ENCODE assay signal across 25 mouse cellular contexts in the genomic region with DNA sequence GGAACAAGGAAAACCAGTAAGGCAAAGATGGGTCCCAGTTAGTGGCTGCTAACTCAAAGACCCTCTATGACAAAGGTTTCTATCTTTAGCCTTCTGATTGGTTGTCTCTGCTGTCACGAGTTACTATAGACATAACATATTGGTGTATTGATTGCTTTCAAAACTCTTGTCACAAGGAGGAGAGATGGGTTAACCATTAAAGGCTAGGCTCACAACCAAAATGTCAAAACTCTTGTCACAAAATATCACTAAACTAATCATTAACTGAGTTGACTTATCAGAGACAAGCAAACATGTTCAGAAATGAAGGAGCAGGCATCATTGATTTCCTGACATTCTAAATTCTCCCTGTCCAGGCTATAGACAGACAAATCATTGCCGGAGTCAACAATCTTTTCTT.
DNase-seq lines count a peak whose midpoint lies in the region; ATAC-seq and TF ChIP-seq lines count a peak whose summit lies in the region.
"Had no signal": no experiment of that assay in that cellular context is flagged by ENCODE, and none has a peak within 500 bp of the region (broad histone marks: within the 10 kb centered on the region; RNA-seq: fewer than 3 reads in every experiment).

No protein-coding gene starts in this region.

- no peaks in the 10 kb centered on the region for H3K27me3 ChIP-seq in heart, embryonic 11.5 days (ENCODE audit: control insufficient read depth, insufficient read depth, low read length)
- no peaks in the 10 kb centered on the region for H3K27me3 ChIP-seq in heart, adult 2 months (ENCODE audit: control insufficient read depth, insufficient read depth, low read length)
- H3K27me3 ChIP-seq in heart, embryonic 15.5 days: no peaks in the 10 kb centered on the region
- H3K27me3 ChIP-seq in heart, embryonic 10.5 days (ENCODE audit: insufficient read depth, poor library complexity, severe bottlenecking): no peaks in the 10 kb centered on the region
- H3K27me3 ChIP-seq in liver, adult 2 months (ENCODE audit: control insufficient read depth, insufficient read depth, low read length): no peaks in the 10 kb centered on the region
- H3K27me3 ChIP-seq: CH12.LX; forebrain, embryonic 13.5 days; hindbrain, embryonic 13.5 days; intestine, embryonic 15.5 days; Patski had no signal

- H3K27ac ChIP-seq in heart, embryonic 11.5 days (ENCODE audit: low read depth, low read length): peak overlapping the region; percentile 50; the same call in 1 of the 2 replicates
- no peak overlapping the region for H3K27ac ChIP-seq in heart, adult 2 months
- peak overlapping the region; percentile 55 for H3K27ac ChIP-seq in heart, embryonic 15.5 days
- no peak overlapping the region for H3K27ac ChIP-seq in heart, embryonic 10.5 days
- peak overlapping the region; percentile 83 for H3K27ac ChIP-seq in liver, adult 2 months (replicated peaks; ENCODE audit: insufficient read depth, low read depth, low read length)
- H3K27ac ChIP-seq: forebrain, embryonic 10.5 days; forebrain, embryonic 13.5 days; hindbrain, embryonic 10.5 days; hindbrain, embryonic 13.5 days; intestine, embryonic 15.5 days had no signal

- no peak for TF ChIP-seq EP300 in heart, adult 2 months (IDR thresholded peaks at IDR 0.05; ENCODE audit: insufficient read depth, low read depth, low read length)

- peaks cover 45% of the 10 kb centered on the region for H3K4me1 ChIP-seq in heart, embryonic 11.5 days (ENCODE audit: control insufficient read depth, insufficient read depth, low read length)
- peaks cover 8% of the 10 kb centered on the region for H3K4me1 ChIP-seq in heart, adult 2 months (ENCODE audit: control insufficient read depth, insufficient read depth, low read length)
- peaks cover 67% of the 10 kb centered on the region for H3K4me1 ChIP-seq in heart, embryonic 15.5 days (replicated peaks)
- H3K4me1 ChIP-seq in heart, embryonic 10.5 days: peaks cover 53% of the 10 kb centered on the region
- peaks cover 19% of the 10 kb centered on the region for H3K4me1 ChIP-seq in liver, adult 2 months (ENCODE audit: control insufficient read depth, insufficient read depth, low read length)
- H3K4me1 ChIP-seq: forebrain, embryonic 10.5 days; forebrain, embryonic 13.5 days; hindbrain, embryonic 13.5 days had no signal

- ATAC-seq in heart, embryonic 11.5 days (replicated peaks; ENCODE audit: insufficient number of reproducible peaks, low FRiP score, low TSS enrichment): no peak
- ATAC-seq in heart, embryonic 15.5 days (replicated peaks; ENCODE audit: insufficient number of reproducible peaks, insufficient read depth, low FRiP score, low read depth): no peak
- ATAC-seq: forebrain, embryonic 13.5 days; forebrain, embryonic 16.5 days; hindbrain, embryonic 16.5 days; intestine, embryonic 15.5 days; Patski had no signal

- TF ChIP-seq POLR2A in heart, adult 2 months (IDR thresholded peaks at IDR 0.05; ENCODE audit: insufficient read depth, low read depth, low read length): no peak
- TF ChIP-seq POLR2A in liver, adult 2 months (IDR thresholded peaks at IDR 0.05; ENCODE audit: extremely low read depth, insufficient read depth, low read length): no peak

- WGBS in heart, embryonic 11.5 days (ENCODE audit: insufficient replicate concordance): 65% methylated on average over 2 of the region's 2 CpGs
- WGBS in heart, adult 2 months: 84% methylated on average over 2 of the region's 2 CpGs
- 75% methylated on average over 2 of the region's 2 CpGs for WGBS in heart, embryonic 15.5 days
- 63% methylated on average over 2 of the region's 2 CpGs for WGBS in heart, embryonic 10.5 days
- WGBS in liver, adult 2 months: 17% methylated on average over 2 of the region's 2 CpGs

- TF ChIP-seq CTCF in heart, adult 2 months (IDR thresholded peaks at IDR 0.05): no peak
- no peak for TF ChIP-seq CTCF in liver, adult 2 months (IDR thresholded peaks at IDR 0.05; ENCODE audit: low read depth, low read length)

- no peaks in the 10 kb centered on the region for H3K36me3 ChIP-seq in heart, embryonic 11.5 days (ENCODE audit: control insufficient read depth, insufficient read depth, low read length)
- peaks cover 9% of the 10 kb centered on the region for H3K36me3 ChIP-seq in heart, adult 2 months (ENCODE audit: control insufficient read depth, insufficient read depth, low read length)
- no peaks in the 10 kb centered on the region for H3K36me3 ChIP-seq in heart, embryonic 15.5 days
- no peaks in the 10 kb centered on the region for H3K36me3 ChIP-seq in heart, embryonic 10.5 days
- no peaks in the 10 kb centered on the region for H3K36me3 ChIP-seq in liver, adult 2 months (ENCODE audit: control insufficient read depth, insufficient read depth, low read length)
- H3K36me3 ChIP-seq: forebrain, embryonic 10.5 days; G1E; hindbrain, embryonic 10.5 days; hindbrain, embryonic 13.5 days; intestine, embryonic 15.5 days had no signal

- H3K9me3 ChIP-seq in heart, embryonic 11.5 days (replicated peaks; ENCODE audit: control insufficient read depth, low read length): no peaks in the 10 kb centered on the region
- no peaks in the 10 kb centered on the region for H3K9me3 ChIP-seq in heart, embryonic 15.5 days (replicated peaks)
- no peaks in the 10 kb centered on the region for H3K9me3 ChIP-seq in heart, embryonic 10.5 days
- H3K9me3 ChIP-seq: forebrain, embryonic 10.5 days; forebrain, embryonic 13.5 days; hindbrain, embryonic 10.5 days; hindbrain, embryonic 13.5 days; intestine, embryonic 15.5 days had no signal

- H3K79me2 ChIP-seq in heart, adult 2 months (replicated peaks; ENCODE audit: control insufficient read depth, insufficient read depth, low read length): no peaks in the 10 kb centered on the region
- H3K79me2 ChIP-seq in liver, adult 2 months (ENCODE audit: control insufficient read depth, insufficient read depth, low read length): peaks cover 5% of the 10 kb centered on the region; the same call in 1 of the 2 replicates

- intact Hi-C loops in heart, adult 2 months (cut with DNase I): no loop called here

- no peak overlapping the region for H3K4me3 ChIP-seq in heart, embryonic 11.5 days (ENCODE audit: low read depth, low read length)
- H3K4me3 ChIP-seq in heart, adult 2 months: no peak overlapping the region
- H3K4me3 ChIP-seq in heart, embryonic 15.5 days: no peak overlapping the region
- no peak overlapping the region for H3K4me3 ChIP-seq in heart, embryonic 10.5 days
- H3K4me3 ChIP-seq in liver, adult 2 months (ENCODE audit: insufficient read depth, low read depth, low read length): no peak overlapping the region
- H3K4me3 ChIP-seq: forebrain, embryonic 10.5 days; forebrain, embryonic 13.5 days; hindbrain, embryonic 10.5 days; hindbrain, embryonic 13.5 days; intestine, embryonic 15.5 days had no signal

- no peak overlapping the region for H3K4me2 ChIP-seq in heart, embryonic 11.5 days
- H3K4me2 ChIP-seq in heart, embryonic 15.5 days: no peak overlapping the region
- H3K4me2 ChIP-seq: forebrain, embryonic 13.5 days; hindbrain, embryonic 13.5 days; intestine, embryonic 15.5 days had no signal

- no peak overlapping the region for H3K9ac ChIP-seq in heart, embryonic 11.5 days (ENCODE audit: low read depth, low read length)
- no peak overlapping the region for H3K9ac ChIP-seq in heart, adult 2 months (ENCODE audit: low read depth, low read length)
- no peak overlapping the region for H3K9ac ChIP-seq in heart, embryonic 15.5 days
- no peak overlapping the region for H3K9ac ChIP-seq in liver, adult 2 months (ENCODE audit: low read depth, low read length)
- H3K9ac ChIP-seq: forebrain, embryonic 13.5 days; hindbrain, embryonic 13.5 days; intestine, embryonic 15.5 days had no signal

- DNase-seq in heart, adult 2 months: no peak
- DNase-seq in heart, embryonic 10.5 days (ENCODE audit: low spot score): no peak
- peak; percentile 99 for DNase-seq in liver, adult 2 months (ENCODE audit: extremely low read depth, low read depth, low spot score)
- DNase-seq in liver: no peak
- DNase-seq: adrenal gland, postnatal 10 days; adrenal gland, postnatal 36 days; B cell, adult 2 months; cerebellum, adult 18-20 months; cerebellum, adult 9-10 months; cerebellum, postnatal 14 days; gastrocnemius, postnatal 10 days; gastrocnemius, postnatal 36 days; kidney, adult 11 months had no signal

Comparison
In these comparisons a context has a peak if more than half of its experiments do, and no peak if none do; other contexts are left out.
1. H3K27ac ChIP-seq: peak in heart, embryonic 11.5 days (single experiment), heart, embryonic 15.5 days (single experiment) and liver, adult 2 months (single experiment); none in heart, adult 2 months (single experiment) and heart, embryonic 10.5 days (single experiment).